Mouse (Mus musculus): ENCODE data around the gene C2cd5. TPM values are rescaled to one million over a fixed set of nuclear protein-coding genes. Genes with fewer than 3 reads are reported as not detected.
A peak's percentile ranks its signal among the peaks of the same experiment; 100 is the strongest.
"Not testable (repeated sequence)": the region's sequence is repeated elsewhere in the genome, so short reads cannot be mapped to it uniquely, and the experiment has no call there.

C2cd5 gene
- total RNA-seq, 2 experiments from 2014 or later, result 69.6 to 73.5 TPM

DNA sequence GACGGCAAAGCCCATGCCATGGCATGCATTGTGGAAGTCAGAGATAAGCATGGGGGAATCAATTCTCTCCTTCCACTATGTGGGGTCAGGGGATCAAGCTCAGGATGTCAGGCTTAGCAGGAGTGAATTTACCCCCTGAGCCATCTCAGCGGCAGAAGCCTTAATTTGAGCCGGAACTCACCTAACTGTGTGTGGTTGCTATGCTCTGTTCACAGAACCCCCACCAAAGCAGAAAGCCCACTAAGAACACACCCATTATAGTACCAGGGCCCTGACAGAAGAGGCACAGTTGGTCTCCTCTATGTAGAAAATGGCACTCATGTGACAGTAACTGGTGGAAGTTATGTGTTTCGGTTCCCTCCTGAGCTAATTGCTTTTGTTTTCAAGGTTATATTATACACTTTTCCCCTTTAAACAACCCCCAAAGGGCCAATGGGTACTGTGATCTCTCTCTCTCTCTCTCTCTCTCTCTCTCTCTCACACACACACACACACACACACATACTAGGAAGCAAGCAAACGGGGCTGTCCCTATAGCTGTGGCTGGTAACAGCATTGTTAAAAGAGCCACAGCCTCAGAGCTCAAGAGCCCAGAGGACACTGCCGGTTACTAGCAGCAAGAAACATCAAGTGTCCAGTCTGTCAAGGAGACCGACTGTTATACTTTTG, 108.4 kb downstream of the C2cd5 start:
- DNase-seq (ENCODE audit: low spot score in 2 of 2), result no peak
- intact Hi-C loops (cut with DNase I), result no loop called here

DNA sequence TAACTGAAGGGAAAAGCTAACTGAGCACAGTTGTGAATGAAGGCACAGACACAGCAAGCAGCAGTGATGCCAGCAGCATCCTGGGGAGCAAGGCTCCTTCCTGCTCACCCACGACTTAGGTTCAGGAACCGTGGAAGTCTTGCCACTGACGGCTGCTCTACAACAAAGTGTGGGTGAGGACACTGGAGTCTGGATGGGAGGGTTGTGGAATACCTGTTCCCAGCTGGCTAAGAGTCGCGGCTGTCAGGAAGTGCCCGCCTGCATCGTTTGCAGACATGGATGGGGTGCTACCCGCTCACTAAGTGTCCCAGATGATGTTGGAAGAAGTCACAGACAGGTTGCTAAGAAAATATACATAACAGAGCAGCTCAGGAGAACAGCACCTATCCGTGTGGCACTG, 109.4 kb downstream of the C2cd5 start:
- intact Hi-C loops (cut with DNase I), result no loop called here
- DNase-seq (ENCODE audit: low spot score in 2 of 2), result no peak

DNA sequence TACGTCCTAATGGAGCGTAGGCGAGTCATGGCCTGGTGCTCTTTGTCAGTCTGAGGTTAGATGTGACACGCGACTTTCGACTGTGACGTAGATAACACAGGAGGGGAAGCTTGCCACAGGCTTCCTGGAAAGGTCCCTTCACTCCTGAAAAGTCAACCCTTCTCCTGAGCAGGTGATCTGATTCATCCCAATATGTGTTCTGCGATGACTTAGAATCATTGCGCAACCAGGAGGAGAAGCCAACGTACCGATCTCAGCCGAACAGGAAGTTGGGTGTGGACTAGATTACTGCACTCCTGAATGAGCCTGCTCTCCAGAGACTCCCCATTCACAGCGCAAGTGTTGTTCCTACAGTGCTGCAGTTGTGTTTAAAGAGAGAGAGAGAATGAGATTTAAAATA, 110.4 kb downstream of the C2cd5 start:
- intact Hi-C loops (cut with DNase I), result no loop called here
- no peak for DNase-seq (ENCODE audit: low spot score in 2 of 2)

DNA sequence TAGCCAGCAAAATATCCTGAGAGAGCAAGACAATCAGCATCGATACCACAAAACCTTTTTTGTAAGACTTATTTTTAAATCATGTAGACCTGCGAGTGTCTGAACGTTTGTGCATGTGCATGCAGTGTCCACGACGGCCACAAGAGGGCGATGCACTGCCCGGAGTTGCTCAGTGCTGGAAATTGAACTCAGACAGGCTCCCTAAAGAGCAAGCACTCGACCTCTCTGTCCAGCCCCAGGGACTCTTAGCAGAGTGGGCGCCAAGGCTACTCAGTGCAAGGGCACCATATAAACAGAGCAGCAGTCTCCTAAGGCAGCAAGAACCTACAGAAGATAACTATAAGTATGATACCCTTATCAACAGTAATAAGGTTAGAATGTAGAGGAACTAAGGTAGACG, 111.2 kb downstream of the C2cd5 start:
- DNase-seq (ENCODE audit: low spot score in 2 of 2), result peak; percentile 71 to 75
- intact Hi-C loops (cut with DNase I), result no loop called here

DNA sequence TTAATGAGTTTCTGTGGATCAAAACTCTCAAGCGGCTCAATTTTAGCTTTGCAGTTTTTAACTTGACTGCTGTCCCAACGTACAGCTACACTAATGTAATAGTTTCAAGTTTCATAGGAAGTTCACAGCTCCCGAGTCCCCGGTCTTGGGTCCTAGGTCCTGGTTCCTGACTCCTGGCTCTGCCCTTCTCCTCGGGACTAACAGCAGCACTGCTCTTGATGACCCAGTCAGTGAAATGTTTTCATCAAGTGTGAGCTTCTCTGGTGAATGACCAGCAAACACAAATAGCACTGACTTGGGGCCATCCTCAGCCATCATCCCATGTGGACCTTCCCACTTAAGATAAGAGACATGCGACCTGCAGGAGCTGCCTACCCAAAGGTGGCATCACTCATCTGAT, 111.7 kb downstream of the C2cd5 start:
- DNase-seq (ENCODE audit: low spot score in 2 of 2), result no peak
- intact Hi-C loops (cut with DNase I), result no loop called here

DNA sequence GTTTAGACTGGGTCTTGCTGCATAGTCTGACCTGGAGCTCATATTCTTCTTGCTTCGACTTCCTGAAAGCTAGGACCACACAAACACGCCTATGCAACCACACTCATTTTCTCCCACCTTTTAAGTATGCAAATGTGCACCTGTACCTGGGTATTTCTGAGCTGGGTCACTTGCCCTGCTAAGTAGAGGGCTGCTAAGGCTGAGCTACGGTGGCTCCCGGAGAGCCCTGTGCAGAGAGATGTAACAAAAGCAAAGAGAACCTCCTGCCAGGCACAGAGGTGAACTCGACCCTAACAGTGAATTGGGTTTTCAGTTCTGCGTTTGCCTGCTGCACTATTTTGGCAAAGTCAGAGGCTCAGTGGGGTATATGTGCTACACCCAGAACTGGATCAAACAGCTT, 112.3 kb downstream of the C2cd5 start:
- no peak for DNase-seq (ENCODE audit: low spot score in 2 of 2)
- intact Hi-C loops (cut with DNase I), result no loop called here

DNA sequence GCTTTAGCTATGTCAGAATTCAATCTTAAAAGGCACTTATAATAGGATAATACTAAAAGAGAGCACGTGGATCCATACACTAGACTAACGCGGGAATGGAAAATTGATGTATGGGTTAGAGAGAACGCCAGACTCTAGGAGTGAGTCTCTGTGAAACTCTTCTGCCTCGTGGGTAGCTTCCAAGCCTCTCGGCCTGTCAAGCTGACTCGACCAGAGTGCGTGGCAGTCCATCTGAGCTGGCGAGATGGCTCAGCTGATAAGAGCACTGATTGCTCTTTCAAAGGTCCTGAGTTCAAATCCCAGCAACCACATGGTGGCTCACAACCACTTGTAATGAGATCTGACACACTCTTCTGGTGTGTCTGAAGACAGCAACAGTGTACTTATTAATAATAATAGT, 113.2 kb downstream of the C2cd5 start:
- DNase-seq (ENCODE audit: low spot score in 2 of 2); intact Hi-C loops (cut with DNase I): not testable (repeated sequence)

DNA sequence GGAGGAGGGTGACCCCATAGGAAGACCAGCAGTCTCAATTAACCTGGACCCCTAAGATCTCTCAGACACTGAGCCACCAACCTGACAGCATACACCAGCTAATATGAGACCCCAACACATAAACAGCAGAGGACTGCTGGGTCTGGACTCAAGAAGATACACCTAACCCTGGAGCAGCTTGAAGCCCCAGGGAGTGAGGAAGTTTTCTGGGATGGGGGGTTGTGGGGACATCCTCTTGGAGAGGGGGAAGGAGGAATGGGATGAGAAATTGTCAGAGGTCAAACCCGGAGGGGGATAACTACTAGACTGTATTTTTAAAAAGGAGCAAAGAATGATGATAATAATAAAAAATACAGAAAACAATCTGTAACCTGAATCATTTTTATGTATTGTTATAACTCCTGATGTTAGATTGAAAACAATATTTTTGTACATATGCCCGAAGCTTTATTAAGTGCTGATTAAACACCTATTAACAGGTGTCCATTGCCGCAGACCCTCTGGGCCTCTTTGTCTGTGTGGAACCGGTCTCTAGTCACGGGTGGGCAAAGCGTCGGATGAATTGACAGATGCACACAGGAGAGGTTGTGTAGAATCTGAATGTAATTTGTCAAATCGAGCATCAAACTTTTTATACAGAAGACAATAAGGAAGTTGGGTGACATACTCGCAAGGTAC, 114.2 kb downstream of the C2cd5 start:
- intact Hi-C loops (cut with DNase I); DNase-seq (ENCODE audit: low spot score in 2 of 2): not testable (repeated sequence)

DNA sequence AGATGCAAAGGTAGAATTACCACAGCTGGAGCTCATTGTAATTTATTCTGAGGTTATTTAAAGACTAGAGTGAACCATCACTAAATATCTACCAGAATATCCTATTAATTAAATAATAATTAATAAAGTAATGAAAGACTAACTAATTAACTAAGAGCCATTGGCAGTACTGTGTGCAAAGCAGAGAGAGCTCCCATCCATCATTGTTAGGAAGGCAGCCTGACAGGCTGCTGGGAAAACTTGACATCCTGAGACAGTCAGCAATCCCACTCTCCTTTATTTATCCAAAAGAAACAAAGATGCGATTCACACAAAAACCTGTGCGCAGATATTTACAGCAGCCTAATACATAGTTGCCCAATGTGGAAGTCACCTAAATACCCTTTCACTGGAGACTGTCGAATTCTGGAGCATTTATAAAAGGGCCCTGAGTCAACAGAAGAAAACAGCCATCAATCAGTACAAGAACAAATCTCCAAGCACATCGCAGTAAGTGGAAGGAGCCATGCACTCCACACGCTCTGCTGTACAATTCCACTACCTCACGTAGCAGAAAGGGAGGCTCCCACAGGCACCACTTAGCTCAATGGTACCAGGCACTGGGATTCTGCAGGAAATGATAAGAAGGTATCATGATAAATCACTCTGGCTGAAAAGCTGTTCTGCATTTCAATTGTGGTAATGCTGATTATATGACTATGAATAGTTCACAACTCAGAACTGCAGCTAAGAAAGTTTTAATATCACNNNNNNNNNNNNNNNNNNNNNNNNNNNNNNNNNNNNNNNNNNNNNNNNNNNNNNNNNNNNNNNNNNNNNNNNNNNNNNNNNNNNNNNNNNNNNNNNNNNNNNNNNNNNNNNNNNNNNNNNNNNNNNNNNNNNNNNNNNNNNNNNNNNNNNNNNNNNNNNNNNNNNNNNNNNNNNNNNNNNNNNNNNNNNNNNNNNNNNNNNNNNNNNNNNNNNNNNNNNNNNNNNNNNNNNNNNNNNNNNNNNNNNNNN, 120.0 kb downstream of the C2cd5 start:
- intact Hi-C loops (cut with DNase I), result no loop called here
- DNase-seq (ENCODE audit: low spot score in 2 of 2), result no peak

DNA sequence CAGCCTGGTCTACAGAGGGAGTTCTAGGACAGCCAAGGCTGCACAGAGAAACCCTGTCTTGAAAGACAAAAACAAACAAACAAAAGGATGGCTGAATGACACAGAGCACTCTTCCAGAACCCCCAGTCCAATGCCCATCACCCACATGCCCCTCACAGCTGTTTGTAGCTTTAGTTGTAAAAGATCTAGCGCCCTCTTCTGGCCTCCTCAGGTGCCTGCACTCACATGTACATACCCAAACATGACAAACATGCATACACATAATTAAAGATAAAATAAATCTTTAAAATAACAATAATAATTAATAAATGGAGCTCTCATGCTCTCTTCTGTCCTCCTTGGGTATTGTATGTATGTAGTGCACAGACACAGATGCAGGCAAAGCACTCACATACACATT, 122.7 kb downstream of the C2cd5 start:
- intact Hi-C loops (cut with DNase I), result no loop called here
- DNase-seq (ENCODE audit: low spot score in 2 of 2), result no peak

DNA sequence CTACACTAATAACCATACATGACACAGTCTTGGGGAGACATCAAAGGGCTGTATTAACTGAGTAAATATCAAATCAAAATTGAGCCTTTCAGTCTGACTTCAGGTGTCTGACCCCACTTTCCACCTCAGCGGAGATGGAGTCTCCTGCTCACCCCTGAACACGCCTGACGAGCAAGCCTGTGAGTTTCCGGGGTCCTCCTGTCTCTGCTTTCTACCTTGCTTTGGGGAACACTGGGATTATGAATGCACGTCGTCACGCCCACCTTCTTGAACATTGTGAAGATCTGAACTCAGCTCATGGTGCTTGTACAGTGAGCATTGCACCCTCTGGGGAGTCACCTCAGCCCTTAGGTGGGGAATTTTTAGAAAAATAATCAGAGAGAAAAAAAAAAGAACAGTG, 126.7 kb downstream of the C2cd5 start:
- intact Hi-C loops (cut with DNase I), result no loop called here

DNA sequence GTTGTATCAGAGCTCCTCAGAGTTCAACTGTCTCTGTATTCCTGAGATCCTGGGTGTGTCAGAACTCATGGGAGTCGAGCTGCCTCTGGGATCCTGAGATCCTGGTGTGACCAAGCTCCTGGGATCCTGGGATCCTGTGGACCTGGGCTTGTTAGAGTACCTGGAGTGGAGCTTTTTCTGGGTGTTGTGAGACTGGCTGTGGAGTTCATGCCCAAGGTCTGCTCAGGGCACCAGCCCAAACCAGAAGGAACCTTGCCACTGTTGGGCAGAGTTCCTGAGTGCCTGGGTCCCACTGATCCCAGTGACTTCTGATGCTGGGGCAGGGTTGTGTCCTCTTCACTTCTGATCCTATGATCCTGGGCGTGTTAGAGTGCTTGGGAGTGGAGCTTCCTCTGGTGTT, 127.7 kb downstream of the C2cd5 start:
- intact Hi-C loops (cut with DNase I), result no loop called here
- no peak for DNase-seq (ENCODE audit: low spot score in 2 of 2)

More for the DNA sequence above, 126.7 kb downstream of the C2cd5 start:
- DNase-seq (ENCODE audit: low spot score in 2 of 2), result no peak

DNA sequence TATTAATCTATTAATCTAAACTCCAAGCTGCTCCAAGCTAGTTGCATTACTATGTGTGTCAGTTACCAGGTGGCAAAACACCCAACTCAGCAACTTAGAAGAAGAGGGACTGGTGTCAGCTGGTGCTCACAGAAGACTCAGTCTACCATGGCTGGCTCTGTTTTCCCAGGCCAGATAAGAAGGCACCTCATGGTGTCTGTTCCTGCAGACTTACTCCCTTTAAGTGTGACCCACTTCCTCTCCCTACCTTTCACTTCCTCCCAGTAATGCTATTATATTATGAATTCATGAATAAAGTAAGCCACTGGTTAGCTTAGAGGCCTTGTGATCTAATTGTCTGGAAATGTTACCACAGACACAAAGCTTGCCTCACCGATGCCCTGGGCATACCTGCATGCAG, 132.5 kb downstream of the C2cd5 start:
- DNase-seq (ENCODE audit: low spot score in 2 of 2), result no peak
- intact Hi-C loops (cut with DNase I), result no loop called here

DNA sequence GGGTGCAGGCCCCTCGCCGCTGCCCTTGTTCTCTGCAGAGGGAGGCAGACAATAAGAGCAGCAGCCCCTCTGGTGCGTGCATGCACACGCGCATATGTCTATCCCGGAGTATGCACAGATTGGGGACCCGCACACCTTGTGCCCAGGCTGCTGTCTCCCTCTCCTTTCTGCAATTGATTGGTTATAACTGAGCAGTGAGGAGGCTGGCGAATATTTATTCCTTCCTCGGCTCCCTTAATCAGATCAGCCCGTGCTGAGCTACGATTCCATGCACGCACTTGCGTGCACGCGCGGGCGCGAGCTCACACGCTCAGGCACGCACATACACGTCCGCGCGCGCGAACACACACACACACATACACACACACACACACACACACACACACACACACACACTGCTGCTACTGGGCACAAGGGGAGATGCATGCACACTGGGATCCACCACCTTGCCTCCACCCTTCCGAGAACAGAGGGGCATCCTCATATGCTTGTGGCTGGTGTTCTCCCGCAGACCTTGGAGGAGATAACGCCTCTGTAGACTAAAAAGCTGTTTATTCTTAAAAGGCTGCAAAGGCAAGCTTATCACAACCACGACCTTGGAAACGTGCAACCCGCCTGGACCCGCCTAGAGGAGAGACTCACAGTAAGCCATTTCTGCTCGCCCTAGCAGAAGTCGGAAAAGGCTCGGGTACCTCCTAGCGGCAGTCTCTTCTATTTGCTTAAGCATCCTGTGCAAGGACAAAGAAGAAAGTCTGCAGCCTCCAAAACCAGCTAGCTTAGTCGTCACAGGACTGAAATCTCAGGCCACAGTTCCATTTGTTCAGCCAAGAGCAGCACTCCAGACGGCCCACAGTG, 135.2 kb downstream of the C2cd5 start:
- DNase-seq (ENCODE audit: low spot score in 2 of 2), result peak; percentile 88 to 93
- intact Hi-C loops (cut with DNase I), result loop anchor here (2.0 to 5.0 kb wide), 3 partner anchors 87 to 184 kb away; no protein-coding TSS in a partner anchor

DNA sequence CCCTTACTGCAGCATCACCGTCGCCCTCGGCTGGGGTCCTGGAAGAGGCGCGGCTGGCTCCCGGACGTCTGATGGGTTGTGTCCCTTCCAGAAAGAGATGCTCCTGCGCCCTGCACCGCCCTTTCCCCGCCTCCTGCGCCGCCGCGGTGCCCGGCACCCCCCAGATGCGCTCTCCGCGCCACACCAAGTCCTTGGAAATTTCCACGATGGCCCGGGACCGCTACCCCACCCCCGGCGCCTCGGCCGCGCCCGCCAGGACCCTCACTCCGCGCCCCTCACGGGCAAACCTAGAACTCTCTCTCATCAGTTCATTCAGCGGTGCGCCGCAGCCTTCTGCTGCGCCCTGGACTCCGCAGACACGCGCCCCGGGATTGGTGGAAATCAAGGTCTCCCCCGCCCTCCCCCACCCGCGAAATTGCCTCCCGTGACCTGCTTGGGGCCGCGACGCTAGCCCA, 135.8 kb downstream of the C2cd5 start, which contains the start of gene St8sia1:
Gene St8sia1, minus strand, starts transcription at position 377 of the 455 bp plus-strand sequence.
- intact Hi-C loops (cut with DNase I), result loop anchor here (2.0 to 5.0 kb wide), 3 partner anchors 87 to 183 kb away; no protein-coding TSS in a partner anchor
- peak; percentile 49 to 53 for DNase-seq (ENCODE audit: low spot score in 2 of 2)

DNA sequence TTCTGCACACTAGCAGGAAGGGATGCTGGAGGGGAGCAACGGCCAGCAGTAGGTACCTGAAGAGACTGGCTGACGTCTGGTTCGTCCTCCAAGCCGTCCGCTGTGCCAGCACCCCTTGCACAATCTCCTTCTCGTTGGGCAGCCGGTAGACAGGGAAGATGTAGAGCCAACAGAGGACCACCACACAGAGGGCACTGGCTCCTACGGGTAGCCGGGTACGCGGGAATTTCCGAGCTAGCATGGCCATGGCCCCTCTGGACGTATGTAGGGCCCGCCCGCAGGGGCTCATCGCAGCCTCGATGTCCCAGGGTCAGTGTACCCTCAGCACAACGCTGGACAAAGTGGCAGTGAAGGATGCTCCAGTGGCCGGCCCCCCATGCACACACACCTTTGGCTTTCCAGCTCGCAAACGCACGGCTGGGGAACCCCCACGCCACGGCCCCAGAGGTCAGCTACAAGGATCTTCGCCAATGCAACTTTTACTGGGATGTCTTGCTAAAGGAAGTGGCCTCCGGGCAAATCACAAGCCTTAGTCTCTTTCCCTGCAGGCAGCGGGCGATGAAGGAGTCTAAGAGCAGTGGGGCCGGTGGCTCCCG, 136.4 kb downstream of the C2cd5 start:
- intact Hi-C loops (cut with DNase I), result loop anchor here (2.0 to 5.0 kb wide), 3 partner anchors 86 to 183 kb away; no protein-coding TSS in a partner anchor
- DNase-seq (ENCODE audit: low spot score in 2 of 2), result peak in 1 of 2 experiments; percentile 20

DNA sequence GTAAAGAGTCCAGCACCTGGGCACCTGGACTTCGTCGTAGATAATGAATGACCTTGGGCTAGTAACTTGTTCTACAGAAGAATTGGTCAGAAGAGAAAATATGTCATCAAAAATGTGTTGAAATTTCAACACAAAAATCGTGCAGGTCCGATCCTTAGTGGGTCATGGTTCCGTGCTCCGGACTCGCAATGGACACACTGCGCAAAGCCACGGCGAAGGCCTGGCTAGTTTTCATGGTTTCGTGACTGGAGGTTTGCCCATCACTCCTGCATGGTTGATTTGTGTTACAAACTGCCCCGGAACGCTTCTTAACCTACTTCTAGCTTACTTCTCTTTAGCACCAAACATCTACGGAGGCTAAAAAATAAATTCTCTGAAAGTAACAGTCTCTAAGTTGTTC, 137.1 kb downstream of the C2cd5 start:
- no peak for DNase-seq (ENCODE audit: low spot score in 2 of 2)
- intact Hi-C loops (cut with DNase I), result loop anchor here (5.0 kb wide), 1 partner anchor 86 kb away; no protein-coding TSS in a partner anchor

DNA sequence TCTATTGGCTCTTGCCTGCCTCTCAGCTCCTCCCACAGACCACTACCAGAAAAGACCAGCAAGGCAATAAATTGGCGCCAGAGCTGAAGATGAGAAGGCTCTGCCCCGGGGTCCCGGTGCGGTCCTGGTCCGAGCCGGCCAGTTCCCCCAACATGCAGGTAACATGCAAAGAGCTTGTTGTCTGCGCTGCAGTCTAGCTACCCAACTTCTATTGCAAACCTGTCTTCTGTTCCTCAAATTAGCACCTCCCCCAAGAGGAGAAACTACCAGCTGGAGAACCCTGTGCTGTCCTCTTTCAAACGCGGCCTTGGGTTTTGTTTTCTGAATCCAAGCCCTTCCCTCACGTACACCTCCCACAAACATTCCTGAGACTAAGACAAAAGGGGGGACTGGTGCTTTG, 137.5 kb downstream of the C2cd5 start:
- no peak for DNase-seq (ENCODE audit: low spot score in 2 of 2)
- intact Hi-C loops (cut with DNase I), result loop anchor here (5.0 kb wide), 1 partner anchor 85 kb away; no protein-coding TSS in a partner anchor

All from left cerebral cortex, postnatal 14 days (tissue).